Mouse (Mus musculus) megakaryocyte, embryonic 14.5 days (primary cell): ENCODE measurements at regions not wholly inside any gene's neighbourhood (a gene's known extent, or its start where the extent isn't known, plus 50 kb on each side); places are given as distances from the start of the nearest gene placed in this dataset.

Source experiments
- FLI1 ChIP-seq: IDR thresholded peaks from 2 replicates; pipeline ENCODE4 v1.6.1; 2012; ENCODE audit warnings: low read length, inconsistent platforms, mixed read lengths
- GATA1 ChIP-seq: IDR thresholded peaks from 3 replicates; pipeline ENCODE4 v1.6.1; 2012; ENCODE audit warnings: mixed read lengths, low read length, inconsistent platforms, borderline replicate concordance

GRCm38 (mm10) chr11:52578471-52578870 lies 182.2 kb downstream of the 9530068E07Rik start:
- TF ChIP-seq GATA1 (no peak), FLI1 (no peak)
